Mouse (Mus musculus): ENCODE measurements around the gene Rusc1.

Gene Rusc1

GRCm38 (mm10) chr3:89093175-89093574, at the start of gene Rusc1:
TSS of gene Rusc1 (minus strand) at chr3:89093311.
- DNase-seq (ENCODE audit: low spot score) = peak; percentile 35

- DNase-seq (ENCODE audit: low spot score) = peak; percentile 45
Observed at GRCm38 (mm10) chr3:89136365-89136764, 43.3 kb upstream of the Rusc1 start.

- no peak for DNase-seq (ENCODE audit: low spot score)
Observed at GRCm38 (mm10) chr3:89135958-89136357, 42.8 kb upstream of the Rusc1 start, which contains the start of gene Pklr. TSS of gene Pklr (plus strand) at chr3:89136142.

- DNase-seq (ENCODE audit: low spot score) = no peak
Observed at GRCm38 (mm10) chr3:89133752-89134151, 40.6 kb upstream of the Rusc1 start.

- no peak for DNase-seq (ENCODE audit: low spot score)
Observed at GRCm38 (mm10) chr3:89133063-89133450, 39.9 kb upstream of the Rusc1 start.

GRCm38 (mm10) chr3:89132285-89133062, 39.4 kb upstream of the Rusc1 start:
- peak; percentile 55 for DNase-seq (ENCODE audit: low spot score)

GRCm38 (mm10) chr3:89131816-89132215, 38.7 kb upstream of the Rusc1 start:
- DNase-seq (ENCODE audit: low spot score) = no peak

- no peak for DNase-seq (ENCODE audit: low spot score)
Observed at GRCm38 (mm10) chr3:89129908-89130307, 36.8 kb upstream of the Rusc1 start.

GRCm38 (mm10) chr3:89125981-89126380, 32.9 kb upstream of the Rusc1 start:
- DNase-seq (ENCODE audit: low spot score) = no peak

GRCm38 (mm10) chr3:89124241-89124640, 31.1 kb upstream of the Rusc1 start:
- DNase-seq (ENCODE audit: low spot score) = no peak

GRCm38 (mm10) chr3:89123313-89123712, 30.2 kb upstream of the Rusc1 start:
- no peak for DNase-seq (ENCODE audit: low spot score)

GRCm38 (mm10) chr3:89115522-89115921, 22.4 kb upstream of the Rusc1 start:
- DNase-seq (ENCODE audit: low spot score) = no peak

GRCm38 (mm10) chr3:89113058-89113457, 19.9 kb upstream of the Rusc1 start:
- DNase-seq (ENCODE audit: low spot score) = no peak

GRCm38 (mm10) chr3:89108146-89108545, 15.0 kb upstream of the Rusc1 start:
- DNase-seq (ENCODE audit: low spot score) = no peak

- DNase-seq (ENCODE audit: low spot score) = no peak
Observed at GRCm38 (mm10) chr3:89107545-89107944, 14.4 kb upstream of the Rusc1 start.

GRCm38 (mm10) chr3:89106881-89107280, 13.8 kb upstream of the Rusc1 start:
- DNase-seq (ENCODE audit: low spot score) = no peak

- DNase-seq (ENCODE audit: low spot score) = no peak
Observed at GRCm38 (mm10) chr3:89103291-89103595, 10.1 kb upstream of the Rusc1 start.

GRCm38 (mm10) chr3:89102495-89103290, 9.6 kb upstream of the Rusc1 start:
- no peak for DNase-seq (ENCODE audit: low spot score)

- DNase-seq (ENCODE audit: low spot score) = peak; percentile 88
Observed at GRCm38 (mm10) chr3:89101812-89102494, 8.8 kb upstream of the Rusc1 start, which contains the start of gene Fdps. TSS of gene Fdps (minus strand) at chr3:89101959.

- no peak for DNase-seq (ENCODE audit: low spot score)
Observed at GRCm38 (mm10) chr3:89101459-89101811, 8.3 kb upstream of the Rusc1 start.

- no peak for DNase-seq (ENCODE audit: low spot score)
Observed at GRCm38 (mm10) chr3:89100811-89101210, 7.7 kb upstream of the Rusc1 start, which contains the start of gene Gm43738. TSS of gene Gm43738 (minus strand) at chr3:89101099.

GRCm38 (mm10) chr3:89094021-89094420, 910 bp upstream of the Rusc1 start:
- DNase-seq (ENCODE audit: low spot score) = no peak
